Mouse (Mus musculus): Measurements from ENCODE around the gene Mum1. TPM values are rescaled to one million over a fixed set of nuclear protein-coding genes. Genes with fewer than 3 reads are reported as not detected.

Gene Mum1
- polyA plus RNA-seq, 2 experiments: 50.1 to 91.5 TPM

GRCm38 (mm10) chr10:80271186-80271843 lies 45.1 kb downstream of the Mum1 start:
- Histone ChIP-seq H3K4me3 (replicated peaks; ENCODE audit: low read length) (no peak overlapping the region), H3K4me2 (replicated peaks; ENCODE audit: low read depth, low read length, severe bottlenecking) (no peak overlapping the region), H3K9ac (ENCODE audit: low read depth, low read length, severe bottlenecking) (no peak overlapping the region), H3K27me3 (ENCODE audit: control insufficient read depth, insufficient read depth, low read length) (no peaks in the 10 kb centered on the region), H3K9me3 (ENCODE audit: control insufficient read depth, low read length) (no peaks in the 10 kb centered on the region), H3K36me3 (ENCODE audit: control insufficient read depth, insufficient read depth, low read length) (peaks cover 65% of the 10 kb centered on the region), H3K4me1 (ENCODE audit: control insufficient read depth, insufficient read depth, low read length) (peaks cover 17% of the 10 kb centered on the region), H3K27ac (replicated peaks; ENCODE audit: low read depth, low read length) (no peak overlapping the region)
- 89% methylated on average over 5 of the region's 5 CpGs for WGBS
- ATAC-seq (ENCODE audit: low FRiP score, low read depth) (no peak), DNase-seq (ENCODE audit: low spot score) (no peak)
- TF ChIP-seq POLR2A (IDR thresholded peaks at IDR 0.05; ENCODE audit: borderline replicate concordance, extremely low read depth, insufficient read depth, insufficient read length): no peak

DNA sequence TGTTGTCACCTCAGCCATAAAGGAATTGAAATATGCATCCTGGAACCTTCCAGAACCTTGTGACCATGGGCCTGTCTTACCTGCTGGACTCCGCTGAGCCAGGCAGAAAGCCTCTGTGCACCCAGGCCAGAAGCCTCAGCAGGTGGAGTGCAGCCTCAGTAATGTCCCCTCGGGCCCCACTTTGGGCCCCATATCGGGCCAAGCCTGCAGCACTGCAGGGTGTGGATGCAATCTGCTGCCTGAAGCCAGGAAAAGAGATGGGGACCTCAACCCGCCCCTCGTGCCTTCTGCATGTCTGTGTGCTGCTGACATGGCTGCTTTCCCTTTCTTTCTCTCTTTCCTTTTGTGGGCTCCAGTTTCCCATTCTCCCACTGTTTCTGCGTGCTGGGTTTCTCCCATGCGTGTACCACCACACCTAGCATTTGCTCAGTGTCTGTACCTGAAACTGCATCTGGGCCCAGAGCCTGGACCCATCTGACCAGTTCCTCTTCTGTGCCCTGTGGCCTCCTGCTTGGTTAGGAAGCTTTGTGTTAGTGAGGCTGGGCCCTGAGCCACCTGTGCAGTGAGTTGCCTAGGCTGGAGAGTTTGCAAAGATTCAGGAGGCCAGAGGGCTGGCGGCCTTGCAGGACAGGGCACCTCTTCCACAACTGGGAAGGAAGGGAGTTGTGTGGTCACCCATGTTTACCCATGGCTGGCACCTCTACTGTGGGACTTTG lies 45.8 kb downstream of the Mum1 start:
- Histone ChIP-seq H3K4me1 (ENCODE audit: control insufficient read depth, insufficient read depth, low read length) (peaks cover 10% of the 10 kb centered on the region), H3K27ac (replicated peaks; ENCODE audit: low read depth, low read length) (no peak overlapping the region), H3K4me3 (replicated peaks; ENCODE audit: low read length) (no peak overlapping the region), H3K9me3 (ENCODE audit: control insufficient read depth, low read length) (no peaks in the 10 kb centered on the region), H3K9ac (ENCODE audit: low read depth, low read length, severe bottlenecking) (no peak overlapping the region), H3K4me2 (replicated peaks; ENCODE audit: low read depth, low read length, severe bottlenecking) (no peak overlapping the region), H3K36me3 (ENCODE audit: control insufficient read depth, insufficient read depth, low read length) (peaks cover 69% of the 10 kb centered on the region), H3K27me3 (ENCODE audit: control insufficient read depth, insufficient read depth, low read length) (no peaks in the 10 kb centered on the region)
- ATAC-seq (ENCODE audit: low FRiP score, low read depth) (no peak), DNase-seq (ENCODE audit: low spot score) (no peak)
- no peak for TF ChIP-seq POLR2A (IDR thresholded peaks at IDR 0.05; ENCODE audit: borderline replicate concordance, extremely low read depth, insufficient read depth, insufficient read length)
- WGBS: 87% methylated on average over 8 of the region's 8 CpGs

GRCm38 (mm10) chr10:80273847-80274246 lies 47.6 kb downstream of the Mum1 start:
- Histone ChIP-seq H3K4me1 (ENCODE audit: control insufficient read depth, insufficient read depth, low read length) (no peaks in the 10 kb centered on the region), H3K27me3 (ENCODE audit: control insufficient read depth, insufficient read depth, low read length) (no peaks in the 10 kb centered on the region), H3K4me3 (replicated peaks; ENCODE audit: low read length) (no peak overlapping the region), H3K36me3 (ENCODE audit: control insufficient read depth, insufficient read depth, low read length) (peaks cover 73% of the 10 kb centered on the region), H3K9ac (ENCODE audit: low read depth, low read length, severe bottlenecking) (no peak overlapping the region), H3K27ac (replicated peaks; ENCODE audit: low read depth, low read length) (no peak overlapping the region), H3K9me3 (ENCODE audit: control insufficient read depth, low read length) (no peaks in the 10 kb centered on the region), H3K4me2 (replicated peaks; ENCODE audit: low read depth, low read length, severe bottlenecking) (no peak overlapping the region)
- no peak for ATAC-seq (ENCODE audit: low FRiP score, low read depth)
- no peak for TF ChIP-seq POLR2A (IDR thresholded peaks at IDR 0.05; ENCODE audit: borderline replicate concordance, extremely low read depth, insufficient read depth, insufficient read length)
- WGBS: 91% methylated on average over 3 of the region's 3 CpGs
- DNase-seq (ENCODE audit: low spot score): no peak

GRCm38 (mm10) chr10:80276238-80276637 lies 50.0 kb downstream of the Mum1 start:
- DNase-seq (ENCODE audit: low spot score) (no peak), ATAC-seq (ENCODE audit: low FRiP score, low read depth) (no peak)
- no peaks in the 10 kb centered on the region for H3K4me1 ChIP-seq (ENCODE audit: control insufficient read depth, insufficient read depth, low read length)
- H3K4me3 ChIP-seq (replicated peaks; ENCODE audit: low read length): no peak overlapping the region
- no peak overlapping the region for H3K27ac ChIP-seq (replicated peaks; ENCODE audit: low read depth, low read length)
- H3K4me2 ChIP-seq (replicated peaks; ENCODE audit: low read depth, low read length, severe bottlenecking): no peak overlapping the region
- H3K27me3 ChIP-seq (ENCODE audit: control insufficient read depth, insufficient read depth, low read length): no peaks in the 10 kb centered on the region
- TF ChIP-seq POLR2A (IDR thresholded peaks at IDR 0.05; ENCODE audit: borderline replicate concordance, extremely low read depth, insufficient read depth, insufficient read length): no peak
- no peaks in the 10 kb centered on the region for H3K9me3 ChIP-seq (ENCODE audit: control insufficient read depth, low read length)
- 86% methylated on average over 5 of the region's 5 CpGs for WGBS
- H3K9ac ChIP-seq (ENCODE audit: low read depth, low read length, severe bottlenecking): no peak overlapping the region
- peaks cover 90% of the 10 kb centered on the region for H3K36me3 ChIP-seq (ENCODE audit: control insufficient read depth, insufficient read depth, low read length)

GRCm38 (mm10) chr10:80278390-80278789 lies 52.2 kb downstream of the Mum1 start:
- no peaks in the 10 kb centered on the region for H3K9me3 ChIP-seq (ENCODE audit: control insufficient read depth, low read length)
- no peak overlapping the region for H3K4me3 ChIP-seq (replicated peaks; ENCODE audit: low read length)
- no peak overlapping the region for H3K4me2 ChIP-seq (replicated peaks; ENCODE audit: low read depth, low read length, severe bottlenecking)
- ATAC-seq (ENCODE audit: low FRiP score, low read depth) (no peak), DNase-seq (ENCODE audit: low spot score) (no peak)
- no peak overlapping the region for H3K9ac ChIP-seq (ENCODE audit: low read depth, low read length, severe bottlenecking)
- 97% methylated on average over 9 of the region's 9 CpGs for WGBS
- H3K36me3 ChIP-seq (ENCODE audit: control insufficient read depth, insufficient read depth, low read length): peaks cover 96% of the 10 kb centered on the region
- no peaks in the 10 kb centered on the region for H3K27me3 ChIP-seq (ENCODE audit: control insufficient read depth, insufficient read depth, low read length)
- H3K27ac ChIP-seq (replicated peaks; ENCODE audit: low read depth, low read length): no peak overlapping the region
- TF ChIP-seq POLR2A (IDR thresholded peaks at IDR 0.05; ENCODE audit: borderline replicate concordance, extremely low read depth, insufficient read depth, insufficient read length): no peak
- no peaks in the 10 kb centered on the region for H3K4me1 ChIP-seq (ENCODE audit: control insufficient read depth, insufficient read depth, low read length)

Measured in limb, embryonic 14.5 days (tissue).